Mouse (Mus musculus): ENCODE results near the gene Sh3rf3. TPM values are rescaled to one million over a fixed set of nuclear protein-coding genes. Genes with fewer than 3 reads are reported as not detected.

The Sh3rf3 gene
- total RNA-seq (2021), result 10 to 100 TPM; 48.3 to 55.2 TPM
- long read RNA-seq, experiment 1, full-length matches to known transcripts, result 8 of 17 reads
- long read RNA-seq, experiment 1, partial matches to known transcripts, result 7 of 17 reads
- long read RNA-seq, experiment 1, other reads (novel, unspliced or antisense), result 2 of 17 reads
- long read RNA-seq, experiment 2, full-length matches to known transcripts, result 4 of 17 reads
- long read RNA-seq, experiment 2, partial matches to known transcripts, result 10 of 17 reads
- long read RNA-seq, experiment 2, other reads (novel, unspliced or antisense), result 3 of 17 reads

- TF ChIP-seq CTCF (IDR thresholded peaks at IDR 0.05), result no peak
- peak within 1 kb of the TSS; percentile 78 for H3K4me3 ChIP-seq
- intact Hi-C loops (cut with DNase I), result loop anchor here (2.0 to 5.0 kb wide), 6 partner anchors 59 to 479 kb away; no protein-coding TSS in a partner anchor
- DNase-seq (ENCODE audit: extremely low spot score in 1 of 2, low spot score in 2 of 2), result peak; percentile 51 to 55
- H3K27ac ChIP-seq, result peak within 1 kb of the TSS; percentile 82
Observed at GRCm38 (mm10) chr10:58813081-58813800, at the start of gene Sh3rf3. TSS of gene Sh3rf3 (plus strand) at chr10:58813359.

GRCm38 (mm10) chr10:58788486-58789274 is 24.5 kb upstream of the Sh3rf3 start:
- Histone ChIP-seq H3K4me3 (no peak overlapping the region), H3K27ac (peak overlapping the region; percentile 67)
- intact Hi-C loops (cut with DNase I), result loop anchor here (5.0 kb wide), 1 partner anchor 76 kb away; no protein-coding TSS in a partner anchor
- no peak for DNase-seq (ENCODE audit: extremely low spot score in 1 of 2, low spot score in 2 of 2)
- no peak for TF ChIP-seq CTCF (IDR thresholded peaks at IDR 0.05)

GRCm38 (mm10) chr10:58797555-58797954 is 15.6 kb upstream of the Sh3rf3 start:
- intact Hi-C loops (cut with DNase I), result no loop called here
- H3K27ac ChIP-seq, result no peak overlapping the region
- no peak for DNase-seq (ENCODE audit: extremely low spot score in 1 of 2, low spot score in 2 of 2)
- no peak for TF ChIP-seq CTCF (IDR thresholded peaks at IDR 0.05)
- no peak overlapping the region for H3K4me3 ChIP-seq

GRCm38 (mm10) chr10:58798156-58798555 is 15.0 kb upstream of the Sh3rf3 start:
- intact Hi-C loops (cut with DNase I), result loop anchor here (1.0 kb wide), 1 partner anchor 119 kb away; no protein-coding TSS in a partner anchor
- DNase-seq (ENCODE audit: extremely low spot score in 1 of 2, low spot score in 2 of 2), result no peak
- Histone ChIP-seq H3K27ac (peak overlapping the region; percentile 59; the same call in 1 of the 2 replicates), H3K4me3 (no peak overlapping the region)
- no peak for TF ChIP-seq CTCF (IDR thresholded peaks at IDR 0.05)

- Histone ChIP-seq H3K27ac (peak overlapping the region; percentile 84), H3K4me3 (no peak overlapping the region; the same call in 1 of the 2 replicates)
- DNase-seq (ENCODE audit: extremely low spot score in 1 of 2, low spot score in 2 of 2), result peak; percentile 36 to 57
- TF ChIP-seq CTCF (IDR thresholded peaks at IDR 0.05), result no peak
- intact Hi-C loops (cut with DNase I), result no loop called here
Observed at GRCm38 (mm10) chr10:58800996-58801433, 12.1 kb upstream of the Sh3rf3 start.

GRCm38 (mm10) chr10:58802391-58802790 is 10.8 kb upstream of the Sh3rf3 start:
- intact Hi-C loops (cut with DNase I), result no loop called here
- Histone ChIP-seq H3K4me3 (no peak overlapping the region), H3K27ac (peak overlapping the region; percentile 24; the same call in 1 of the 2 replicates)
- DNase-seq (ENCODE audit: extremely low spot score in 1 of 2, low spot score in 2 of 2), result no peak
- TF ChIP-seq CTCF (IDR thresholded peaks at IDR 0.05), result no peak

- no peak for TF ChIP-seq CTCF (IDR thresholded peaks at IDR 0.05)
- intact Hi-C loops (cut with DNase I), result loop anchor here (2.0 kb wide), 1 partner anchor 133 kb away; the partner anchor contains the start of gene Edar
- H3K4me3 ChIP-seq, result no peak overlapping the region
- no peak for DNase-seq (ENCODE audit: extremely low spot score in 1 of 2, low spot score in 2 of 2)
- H3K27ac ChIP-seq, result no peak overlapping the region
Observed at GRCm38 (mm10) chr10:58807956-58808355, 5.2 kb upstream of the Sh3rf3 start.

- no peak for TF ChIP-seq CTCF (IDR thresholded peaks at IDR 0.05)
- no peak overlapping the region for H3K27ac ChIP-seq
- H3K4me3 ChIP-seq, result no peak overlapping the region
- DNase-seq (ENCODE audit: extremely low spot score in 1 of 2, low spot score in 2 of 2), result no peak
- intact Hi-C loops (cut with DNase I), result loop anchor here (5.0 kb wide), 4 partner anchors 62 to 482 kb away; no protein-coding TSS in a partner anchor
Observed at GRCm38 (mm10) chr10:58810181-58810580, 3.0 kb upstream of the Sh3rf3 start.

GRCm38 (mm10) chr10:58812210-58813080 is 714 bp upstream of the Sh3rf3 start:
- intact Hi-C loops (cut with DNase I), result loop anchor here (1.0 to 5.0 kb wide), 7 partner anchors 60 to 480 kb away; no protein-coding TSS in a partner anchor
- peak; percentile 85 for TF ChIP-seq CTCF (IDR thresholded peaks at IDR 0.05)
- peak; percentile 87 to 91 for DNase-seq (ENCODE audit: extremely low spot score in 1 of 2, low spot score in 2 of 2)
- Histone ChIP-seq H3K4me3 (peak overlapping the region; percentile 78), H3K27ac (peak overlapping the region; percentile 82)

- H3K27ac ChIP-seq, result peak overlapping the region; percentile 82
- TF ChIP-seq CTCF (IDR thresholded peaks at IDR 0.05), result no peak
- intact Hi-C loops (cut with DNase I), result loop anchor here (2.0 to 5.0 kb wide), 6 partner anchors 59 to 479 kb away; no protein-coding TSS in a partner anchor
- H3K4me3 ChIP-seq, result peak overlapping the region; percentile 78
- peak; percentile 48 to 51 for DNase-seq (ENCODE audit: extremely low spot score in 1 of 2, low spot score in 2 of 2)
Observed at GRCm38 (mm10) chr10:58813801-58814191, 637 bp downstream of the Sh3rf3 start.

Measured in left cerebral cortex, adult 2 months (tissue).